Mouse (Mus musculus): ENCODE measurements around the gene Qrfp.
A peak's percentile ranks its signal among the peaks of the same experiment; 100 is the strongest.

The Qrfp gene

DNA sequence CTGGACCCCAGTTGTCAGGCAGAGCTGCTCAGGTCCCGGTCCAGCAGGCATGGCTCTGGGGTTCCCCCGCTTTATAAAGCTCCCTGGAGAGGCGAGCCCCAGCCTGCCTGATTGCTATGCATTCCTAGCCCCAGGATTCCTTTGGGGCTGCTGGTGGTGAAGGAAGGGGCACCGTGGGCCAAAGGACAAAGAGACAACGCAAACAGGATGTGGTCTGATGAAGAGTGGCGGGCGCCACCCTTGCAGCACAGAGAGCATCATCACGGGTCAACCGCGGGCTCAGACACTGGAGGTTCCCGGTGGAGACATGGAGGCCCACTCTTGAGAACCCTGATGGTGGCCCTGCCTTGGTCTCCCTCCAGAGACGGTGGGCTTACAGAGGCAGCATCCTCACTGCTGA, at the start of gene Qrfp:
Qrfp (minus strand) TSS at position 137 of the 400 bp plus-strand sequence.
- no peak for DNase-seq

DNA sequence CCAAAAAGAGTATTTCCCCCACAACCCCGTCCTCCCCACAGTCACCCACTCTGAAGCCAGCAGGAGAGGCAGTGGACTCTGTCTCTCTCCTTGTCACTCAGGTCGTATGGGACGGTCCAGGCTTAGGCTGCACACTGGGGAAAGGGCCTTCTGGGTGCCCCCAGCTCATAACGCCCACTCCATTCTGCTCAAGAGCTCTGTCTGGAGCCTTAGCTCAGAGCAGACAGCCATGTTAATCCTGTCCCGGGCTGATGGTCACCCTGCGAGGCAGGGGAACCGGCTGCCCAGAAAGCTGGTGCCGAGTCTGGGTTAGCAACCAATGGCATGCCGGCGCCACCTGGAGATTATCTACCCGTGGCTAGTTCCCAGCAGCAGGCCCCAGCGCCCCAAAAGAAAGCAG, 48.1 kb upstream of the Qrfp start:
- DNase-seq: no peak

DNA sequence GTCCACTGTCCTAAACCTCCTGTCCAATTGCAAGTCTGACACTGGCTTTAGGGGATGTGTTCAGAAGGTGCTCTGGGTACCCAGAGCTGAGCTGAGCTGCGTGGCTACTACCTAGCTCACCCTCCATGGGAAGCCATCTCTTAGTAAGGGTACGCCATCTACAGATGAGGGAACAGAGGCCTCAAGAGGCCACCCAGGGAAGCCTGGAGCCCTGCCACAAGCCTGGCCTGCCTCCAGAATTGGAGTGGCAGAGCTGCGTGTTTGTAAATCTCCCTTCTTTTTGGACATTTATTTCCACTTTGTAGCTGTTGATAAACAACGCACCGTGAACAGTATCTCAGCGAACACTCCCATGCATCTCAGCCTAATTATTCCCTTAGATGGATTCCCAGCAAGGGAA, 46.8 kb upstream of the Qrfp start:
- no peak for DNase-seq

DNA sequence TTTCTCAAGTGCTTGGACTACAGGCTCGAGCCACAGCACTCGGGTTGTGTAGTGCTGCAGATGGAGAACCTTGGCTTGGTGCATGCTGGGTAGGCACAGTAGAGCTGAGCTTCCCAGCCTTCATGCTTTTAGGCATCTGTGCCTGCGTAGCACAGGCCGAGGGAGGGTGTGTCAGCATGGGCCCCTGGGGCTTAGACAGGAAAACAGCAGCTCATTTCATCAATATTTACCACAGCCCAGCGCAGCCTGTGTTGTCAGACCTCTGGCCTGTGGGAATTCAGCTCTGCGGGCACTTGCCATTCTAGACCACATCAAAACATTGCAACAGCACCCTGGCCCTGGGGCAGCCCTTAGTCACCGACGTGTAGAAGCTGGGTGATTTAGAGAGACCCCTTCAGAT, 45.6 kb upstream of the Qrfp start:
- DNase-seq: no peak

DNA sequence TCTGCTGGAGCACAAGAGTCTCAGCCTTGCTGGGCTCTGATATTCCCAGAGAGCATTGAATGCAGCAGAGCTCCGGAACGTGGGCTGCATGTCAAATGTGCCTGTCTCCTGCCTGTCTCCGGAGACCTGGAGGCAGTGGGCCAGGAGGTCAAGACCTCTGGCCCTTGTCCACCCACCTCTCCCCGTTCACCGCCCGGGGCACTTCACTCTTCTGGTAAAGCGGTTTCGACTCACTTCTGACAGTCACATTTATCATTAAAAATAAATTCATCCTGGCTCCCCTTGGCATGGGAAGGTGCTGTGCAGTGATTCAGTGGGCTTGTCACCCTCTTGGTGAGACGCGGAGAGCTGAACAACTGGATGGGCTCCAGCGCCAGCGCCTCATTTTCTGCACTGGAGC, 39.8 kb upstream of the Qrfp start:
- no peak for DNase-seq

DNA sequence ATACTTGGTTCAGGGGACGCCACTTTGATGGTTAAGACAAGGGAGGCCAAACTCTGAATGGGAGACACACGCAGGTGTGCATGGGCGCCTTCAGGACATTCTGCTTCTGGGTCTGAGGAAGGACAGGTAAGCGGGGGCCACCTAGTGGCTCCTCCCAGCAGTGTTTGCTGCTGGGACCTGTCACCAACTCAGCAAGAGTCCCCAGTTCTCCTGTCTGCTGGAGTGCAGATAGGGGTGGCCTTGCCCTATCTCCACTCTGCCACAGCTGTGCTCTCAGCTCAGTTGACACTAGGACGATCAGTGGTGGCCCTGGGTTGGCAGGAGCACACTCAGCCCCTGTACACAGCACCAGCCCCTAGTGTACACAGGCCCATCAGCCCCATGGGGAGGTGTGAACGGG, 37.5 kb upstream of the Qrfp start:
- DNase-seq: peak; percentile 68

DNA sequence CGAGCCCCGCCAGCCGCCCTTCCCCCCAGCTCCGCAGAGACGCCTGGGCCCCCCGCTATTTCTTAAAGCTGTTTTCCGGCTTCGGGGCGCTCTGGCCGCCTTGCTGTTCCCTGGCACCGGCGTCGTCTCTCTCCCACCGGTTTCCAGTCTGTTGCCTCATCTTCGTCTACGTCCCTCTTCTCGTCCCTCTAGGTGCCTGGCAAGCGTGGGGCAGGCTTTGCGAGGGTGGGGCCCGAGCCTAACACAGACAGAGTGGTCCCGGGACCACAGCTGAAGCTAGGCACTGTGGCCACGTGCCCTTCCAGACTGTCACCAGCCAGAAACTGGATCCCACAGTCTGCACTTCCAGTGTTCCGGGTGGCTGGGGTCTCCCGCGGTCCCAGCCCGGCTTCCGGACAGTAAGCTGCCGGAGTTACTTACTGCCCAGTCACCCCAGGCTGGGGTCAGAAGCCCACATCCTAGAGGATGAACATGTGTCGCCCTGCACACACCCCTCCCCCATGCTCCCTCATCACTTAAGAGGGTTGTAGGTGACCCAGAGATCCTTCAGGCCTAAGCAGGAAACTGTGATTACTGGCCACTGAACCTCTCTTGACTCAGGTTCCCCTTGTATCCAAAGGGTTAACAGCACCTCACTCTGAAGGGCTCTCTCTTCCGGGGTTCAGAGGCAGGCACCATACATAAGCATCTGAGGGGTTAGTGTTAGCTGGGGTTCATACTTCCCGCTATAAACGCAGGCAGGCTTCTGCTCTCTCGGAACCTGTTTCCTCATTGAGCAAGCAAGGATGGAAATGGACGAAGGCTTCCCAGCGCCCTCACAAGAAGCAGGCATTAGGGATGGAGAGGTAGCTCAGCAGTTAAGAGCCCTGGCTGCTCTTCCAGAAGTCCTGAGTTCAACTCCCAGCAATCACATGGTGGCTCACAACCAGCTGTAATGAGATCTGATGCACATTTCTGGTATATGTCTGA, 36.6 kb upstream of the Qrfp start:
- peak; percentile 57 for DNase-seq

DNA sequence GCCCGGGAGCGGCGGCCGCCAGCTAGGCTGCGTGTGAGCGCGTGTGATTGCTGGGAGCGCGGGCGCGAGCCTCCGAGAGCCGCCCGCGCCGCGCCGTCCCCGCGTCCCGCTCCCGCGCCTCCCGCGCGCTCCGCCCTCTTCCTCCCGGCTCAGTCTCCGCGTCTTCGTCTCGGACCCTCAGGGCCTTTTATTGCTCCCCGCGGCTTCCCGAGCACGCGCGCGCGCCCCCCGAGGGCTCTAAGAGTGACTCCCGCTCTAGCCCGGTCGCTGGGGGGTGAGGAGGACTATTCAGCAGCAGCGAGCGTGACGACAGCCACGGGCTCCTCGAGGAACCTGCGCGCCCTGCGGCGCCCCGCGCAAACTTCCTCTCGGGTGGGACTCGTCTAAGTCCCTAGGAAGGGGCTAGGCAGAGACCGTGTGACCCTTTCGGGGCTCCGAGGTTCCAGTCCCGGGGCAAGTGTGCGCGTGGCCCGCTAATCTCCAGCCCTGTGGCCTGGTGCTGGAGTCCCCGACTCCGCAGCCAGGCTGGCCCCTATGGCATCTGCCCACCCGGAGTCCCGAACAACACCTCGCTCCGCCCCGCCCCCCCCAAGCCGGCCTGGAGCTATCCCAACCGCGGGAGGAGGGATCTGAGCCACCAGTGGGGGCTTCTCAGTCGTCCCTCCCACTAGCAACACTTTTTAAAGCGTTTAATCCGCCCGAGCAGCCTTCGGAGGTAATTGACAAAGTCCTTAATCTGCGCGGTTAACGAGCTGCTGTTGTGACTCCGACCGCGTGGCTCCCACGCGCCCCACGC, 35.7 kb upstream of the Qrfp start, which contains the start of gene Fibcd1:
Fibcd1 (minus strand) TSS at position 110 of the 796 bp plus-strand sequence.
- peak; percentile 48 for DNase-seq

DNA sequence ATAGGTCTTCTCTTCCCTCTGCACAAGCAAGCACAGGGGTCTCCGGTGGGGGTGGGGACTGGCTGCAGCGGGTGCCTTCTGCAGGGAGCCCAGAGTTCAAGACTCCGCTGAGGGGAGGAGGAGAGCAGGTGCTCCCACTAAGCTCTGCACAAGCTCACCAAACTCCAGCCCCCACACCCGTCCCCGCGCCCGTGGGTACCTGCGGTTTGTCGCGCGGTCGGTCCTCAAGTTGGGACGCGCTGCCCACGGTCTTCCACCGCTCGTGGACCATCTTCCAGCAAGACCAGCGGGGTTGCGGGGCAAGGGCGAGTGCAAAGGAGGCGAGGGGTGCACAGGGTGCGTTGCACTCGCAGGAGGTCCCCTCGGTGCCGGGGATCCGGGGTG, 35.1 kb upstream of the Qrfp start:
- no peak for DNase-seq

DNA sequence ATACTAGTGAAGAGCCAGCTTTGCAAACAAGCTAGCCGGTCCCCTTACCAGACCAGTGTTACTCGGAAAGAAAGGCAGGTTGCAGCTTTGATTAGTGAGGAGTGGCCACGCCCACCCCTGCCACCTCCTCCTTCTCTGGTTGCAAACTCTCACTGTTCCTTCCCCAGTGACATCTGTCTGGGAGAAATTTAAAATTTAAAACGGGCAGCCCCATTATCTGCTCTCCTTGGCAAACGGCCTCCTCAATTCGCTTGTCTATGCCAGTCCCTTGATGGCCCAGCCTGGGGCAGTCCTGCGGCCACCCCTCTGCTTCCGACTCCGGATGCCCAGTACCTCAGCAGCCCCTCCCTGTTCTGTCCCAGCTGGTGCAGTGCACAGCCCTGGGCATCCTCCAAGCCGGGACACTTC, 34.4 kb upstream of the Qrfp start:
- DNase-seq: no peak

DNA sequence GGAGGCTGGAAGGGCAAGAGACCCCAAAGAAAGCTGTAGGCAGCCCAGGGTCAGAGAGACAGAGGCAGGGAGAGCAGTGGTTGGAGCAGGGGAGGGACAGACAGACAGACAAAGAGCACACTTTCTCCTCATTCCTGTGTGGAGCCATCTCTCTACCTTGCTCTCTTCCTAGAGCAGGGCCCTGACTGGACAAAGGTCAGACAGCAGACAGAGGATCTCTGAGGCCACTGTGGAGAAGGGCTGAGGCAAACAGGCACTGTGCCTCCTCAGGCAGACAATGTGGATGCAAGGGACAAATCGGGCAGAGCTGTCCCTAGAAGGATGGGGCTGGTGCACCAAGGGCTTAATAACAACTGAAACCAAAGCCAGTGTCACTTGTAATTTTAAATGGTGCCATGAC, 28.5 kb upstream of the Qrfp start:
- no peak for DNase-seq

DNA sequence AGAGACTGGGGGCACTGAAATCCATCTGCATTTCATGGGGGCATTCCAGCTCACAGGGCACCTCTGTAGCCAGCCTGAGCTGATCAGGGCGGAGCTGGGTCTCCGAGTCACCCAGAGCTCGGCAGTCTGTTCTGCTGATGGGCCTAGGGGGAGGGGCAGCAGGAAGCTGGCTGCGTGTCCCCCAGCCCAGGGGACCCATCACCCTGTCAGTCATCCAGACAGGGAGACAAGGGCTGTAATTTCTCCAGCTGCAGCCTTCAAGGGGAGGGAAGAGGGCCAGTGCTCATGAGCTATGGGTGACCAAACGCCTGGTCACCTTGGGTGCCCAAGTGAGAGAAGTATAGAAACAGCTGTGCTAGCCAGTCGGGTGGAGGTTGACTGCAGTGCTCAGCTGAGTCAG, 26.6 kb upstream of the Qrfp start:
- no peak for DNase-seq

DNA sequence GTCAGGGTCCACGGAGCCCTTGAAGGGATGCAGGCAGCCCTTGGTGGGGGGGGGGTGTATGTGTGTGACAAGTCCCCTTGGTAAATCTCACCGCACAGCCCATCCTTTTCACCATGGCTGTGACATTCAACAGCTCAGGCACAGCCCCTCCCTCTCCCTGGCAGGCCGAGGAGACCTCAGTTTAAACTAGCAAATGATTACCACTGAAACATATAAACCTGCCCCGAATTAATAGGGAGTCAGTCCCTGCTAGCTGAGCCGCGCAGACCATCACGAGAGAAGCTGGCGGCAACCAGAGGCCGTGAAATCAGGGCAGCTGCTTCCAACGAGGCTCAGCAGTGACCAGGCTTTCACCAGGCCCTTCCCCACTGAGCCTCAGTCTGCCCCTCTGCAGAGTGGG, 25.7 kb upstream of the Qrfp start:
- DNase-seq: no peak

DNA sequence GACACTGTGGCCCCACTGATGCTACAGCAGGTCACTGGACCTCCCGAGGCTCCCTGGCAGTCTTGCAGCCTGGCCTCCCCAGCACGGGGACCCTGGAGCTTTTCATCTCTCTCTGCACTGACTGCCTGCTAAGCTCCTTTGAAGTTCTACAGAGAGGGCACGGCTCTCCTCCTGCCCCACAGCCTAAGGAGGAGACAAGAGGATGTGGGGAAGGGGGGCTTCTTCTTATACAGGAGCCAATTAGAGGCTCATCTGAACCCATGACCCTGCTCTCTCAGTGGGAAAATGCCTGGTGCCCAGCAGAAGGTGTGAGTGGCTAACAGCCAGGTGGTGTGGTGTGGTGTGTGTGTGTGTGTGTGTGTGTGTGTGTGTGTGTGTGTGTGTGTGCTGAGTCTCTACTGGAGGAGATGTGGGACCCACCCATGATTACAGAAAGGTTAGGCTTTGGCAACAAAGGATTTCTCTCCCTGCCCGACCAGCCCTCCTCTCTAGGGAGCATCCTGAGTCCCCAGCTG, 18.0 kb upstream of the Qrfp start:
- no peak for DNase-seq

DNA sequence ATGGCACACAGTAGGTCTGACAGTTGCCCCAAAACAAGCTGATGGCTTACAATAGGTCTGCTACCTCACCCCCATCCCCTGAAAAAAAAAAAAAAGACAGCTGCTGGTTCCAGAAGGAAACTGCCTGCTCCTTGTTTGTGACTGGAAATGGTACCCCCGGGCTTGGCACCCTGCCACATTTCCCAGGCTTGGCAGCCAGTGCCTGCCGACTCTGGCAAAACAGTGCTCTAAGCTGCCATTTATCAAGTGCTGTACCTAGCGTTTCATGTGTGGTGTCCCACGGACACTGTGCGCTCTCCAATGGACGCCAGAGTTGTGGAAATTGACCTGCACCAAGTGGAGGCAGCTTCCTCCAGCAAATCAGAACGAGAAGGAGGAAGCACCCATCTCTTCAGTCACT, 17.5 kb upstream of the Qrfp start:
- no peak for DNase-seq

DNA sequence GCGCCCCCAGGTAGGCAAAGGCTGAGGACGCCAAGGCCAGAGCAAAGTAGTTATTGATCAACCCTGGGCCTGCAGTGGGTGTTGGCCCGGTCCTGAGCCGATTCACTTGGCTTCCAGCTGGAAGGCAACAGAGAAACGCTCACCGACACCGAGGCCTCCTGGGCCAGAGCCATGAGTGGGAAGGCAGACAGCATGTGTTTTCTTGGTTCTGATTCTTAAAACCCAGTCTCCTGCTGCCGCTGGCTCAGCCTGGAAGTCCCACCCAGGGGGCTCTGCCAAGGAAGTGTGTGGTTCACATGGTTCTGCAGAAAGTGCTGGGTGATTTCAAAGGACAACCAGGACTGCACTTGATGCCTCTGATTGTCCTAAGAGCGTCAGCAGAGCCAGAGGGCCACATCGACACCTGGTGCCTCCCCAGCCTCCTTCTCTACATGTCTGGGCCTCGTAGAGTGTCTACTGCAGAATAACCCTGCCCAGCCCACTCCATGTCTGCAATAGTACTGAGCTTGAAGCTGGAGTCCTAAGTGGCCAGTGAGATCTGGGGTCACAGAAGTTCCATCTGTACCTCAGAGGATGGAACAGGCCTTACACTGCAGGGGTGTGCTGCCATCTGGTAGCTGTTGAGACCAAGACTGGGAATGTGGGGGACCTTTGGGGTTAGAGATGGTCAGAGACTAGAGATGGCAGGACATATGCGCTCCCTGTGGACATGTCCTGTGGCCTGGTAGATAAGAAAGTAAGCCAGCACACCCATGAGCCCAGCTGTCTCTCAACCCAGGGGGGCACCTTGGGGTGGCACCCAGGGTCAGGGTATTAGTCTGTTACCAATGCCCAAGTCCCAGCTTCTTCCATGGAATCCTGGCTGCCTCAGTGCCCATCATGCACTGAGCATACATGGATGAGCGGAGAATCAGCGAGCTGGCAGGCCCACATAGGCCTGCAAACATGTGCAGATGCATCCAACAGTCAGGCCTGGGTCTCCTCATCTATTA, 16.0 kb upstream of the Qrfp start:
- DNase-seq: no peak

DNA sequence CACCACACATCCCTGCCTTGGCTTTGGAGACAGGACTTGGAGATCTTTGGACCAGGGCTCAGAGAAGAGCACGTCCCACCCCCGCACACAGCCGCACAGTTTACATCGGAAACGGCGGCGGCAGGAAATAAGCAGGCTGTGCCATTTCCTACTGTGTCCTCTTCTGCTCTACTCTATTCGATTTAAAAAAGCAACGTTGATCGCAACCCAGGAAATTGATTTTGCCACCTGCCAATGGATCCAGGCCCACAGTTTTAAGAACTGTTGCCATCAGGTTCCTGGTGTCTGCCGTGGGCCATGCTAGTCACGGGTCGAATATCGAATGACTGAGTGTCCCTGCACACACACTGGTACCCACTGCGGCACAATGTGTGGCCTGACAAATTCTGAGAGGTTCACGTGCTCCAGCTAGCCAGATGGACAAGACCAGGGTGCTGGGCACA, 15.1 kb upstream of the Qrfp start:
- peak; percentile 52 for DNase-seq

DNA sequence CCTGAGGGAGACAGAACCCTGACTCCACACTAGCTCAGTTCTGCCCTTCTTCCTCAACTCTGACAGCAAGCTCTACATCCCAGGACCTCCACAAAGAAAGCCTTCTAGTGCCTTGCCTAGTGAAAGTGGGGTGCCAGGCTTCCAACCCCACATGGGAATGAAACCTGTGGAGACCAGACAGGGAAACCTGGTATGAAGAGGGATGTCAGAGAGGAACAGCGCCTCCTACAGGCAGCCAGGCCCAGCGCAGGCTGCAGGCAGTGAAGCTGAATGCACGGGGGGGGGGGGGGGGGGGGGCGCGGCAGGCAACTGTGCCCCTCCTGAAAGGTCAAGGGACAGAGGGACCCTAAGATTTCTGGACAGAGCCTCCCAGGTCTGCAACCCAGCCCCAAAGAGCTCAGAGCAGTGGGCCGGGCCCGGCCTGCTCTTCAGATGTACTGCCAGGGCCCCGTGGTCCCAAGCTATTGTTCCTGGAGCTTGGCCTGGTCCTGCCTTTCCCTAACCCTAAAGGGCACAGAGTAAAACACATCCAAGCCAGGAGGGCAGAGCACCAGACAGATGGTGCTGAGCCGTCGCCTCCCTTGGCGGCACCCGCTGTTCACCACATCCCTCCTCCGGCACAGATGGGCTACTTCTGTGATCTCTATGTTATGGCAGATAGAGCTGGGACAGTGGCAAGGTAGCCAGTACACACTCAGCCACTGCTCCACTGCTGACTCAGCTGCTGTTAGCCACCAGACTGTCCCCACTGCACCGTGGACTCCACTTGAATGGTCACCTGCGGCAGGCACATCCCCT, 13.8 kb upstream of the Qrfp start:
- no peak for DNase-seq

DNA sequence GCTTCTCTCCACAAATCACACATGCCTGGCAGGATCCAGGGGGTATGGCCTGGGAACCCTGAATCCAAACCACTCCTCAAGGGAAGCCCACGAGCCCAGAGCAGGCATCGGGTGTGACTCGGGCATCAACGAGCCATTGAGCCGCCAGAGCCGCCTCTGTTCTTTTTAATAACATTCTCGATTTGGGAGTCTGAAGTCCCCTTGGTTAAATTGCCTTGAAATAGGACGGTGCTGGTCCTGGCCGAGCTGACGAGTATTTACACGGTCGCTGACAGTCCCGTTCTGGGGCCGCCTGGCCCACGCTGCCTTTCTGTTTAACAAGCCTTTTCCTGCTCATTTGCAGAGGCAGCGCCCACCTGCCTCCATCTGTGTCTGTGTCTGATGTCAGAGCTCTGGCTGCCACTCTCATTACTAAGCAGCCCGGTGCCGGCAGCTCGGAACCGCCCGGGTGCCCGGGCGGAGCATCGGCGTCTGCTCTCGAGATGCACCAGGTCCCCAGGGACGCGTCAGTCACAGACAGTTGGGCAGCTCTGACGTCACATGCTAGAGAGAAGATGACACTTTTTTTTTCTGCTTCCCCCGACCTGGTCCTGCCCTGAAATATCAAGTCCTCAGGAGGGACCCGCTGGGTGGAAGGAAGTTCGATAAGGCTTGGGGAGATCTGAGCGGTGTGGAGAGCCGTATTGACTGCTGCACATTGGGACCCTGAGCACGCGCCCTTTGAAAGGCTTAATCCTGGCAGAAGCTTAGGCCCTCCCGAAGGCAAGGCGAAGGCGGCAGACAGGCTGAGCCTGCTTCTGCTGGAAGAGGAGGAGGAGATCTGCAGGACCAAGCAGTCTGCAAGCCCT, 12.4 kb upstream of the Qrfp start:
- DNase-seq: no peak

DNA sequence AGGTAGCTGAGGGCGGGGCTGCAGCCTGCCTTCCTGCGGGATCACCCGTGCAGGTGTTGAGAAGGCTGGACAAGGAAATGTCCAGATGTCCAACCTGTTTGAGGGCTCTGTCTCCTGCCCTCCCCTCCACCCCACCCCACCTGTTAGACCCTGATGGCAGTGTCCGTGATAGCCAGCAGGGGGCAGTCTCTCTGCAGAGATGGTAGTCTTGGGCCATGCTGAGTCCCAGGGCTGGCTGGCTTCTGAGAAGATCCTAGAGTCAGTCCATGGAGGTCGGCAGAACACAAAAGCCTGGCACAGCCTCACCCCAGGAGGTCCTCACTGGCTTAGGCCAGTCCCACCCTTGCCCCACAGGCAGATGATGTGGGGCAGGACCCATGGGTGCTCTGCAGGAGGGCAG, 5.0 kb upstream of the Qrfp start:
- peak; percentile 75 for DNase-seq

DNA sequence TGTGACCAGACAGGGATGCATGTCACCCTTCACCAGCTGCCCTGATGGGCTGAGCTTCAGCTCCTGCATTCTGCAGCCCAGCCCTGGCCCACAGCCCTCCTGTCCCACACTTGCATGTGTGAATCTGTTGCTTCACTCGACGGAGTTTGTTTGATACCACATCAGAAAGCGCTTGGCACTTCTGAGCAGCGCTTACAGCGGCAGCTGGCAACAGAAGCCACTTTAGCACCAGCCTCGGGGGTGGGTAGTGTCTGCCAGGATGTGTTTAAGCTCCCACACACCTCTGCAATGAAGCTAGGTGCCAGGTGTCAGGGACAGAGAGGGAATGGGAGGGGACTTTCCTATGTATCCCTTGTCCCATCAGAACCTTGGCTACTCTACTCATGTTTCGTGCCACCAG, 4.3 kb upstream of the Qrfp start:
- peak; percentile 60 for DNase-seq

All from thymus, postnatal 25 days (tissue).